Mouse (Mus musculus) heart, embryonic 12.5 days (tissue): ENCODE measurements around the gene Gm5447. TPM values are rescaled to one million over a fixed set of nuclear protein-coding genes. Genes with fewer than 3 reads are reported as not detected.

Experiments used
- ATAC-seq: fragments of 200-750 bp; cut with Nextera tagmentation; 2 replicates; pipeline ENCODE4 v1.8.0; 2017; ENCODE audit warnings: moderate TSS enrichment, moderate library complexity; ENCODE audit not compliant: insufficient number of reproducible peaks, low FRiP score
- H3K27ac ChIP-seq: fragments of 300-500 bp; sonication (generic); 2 replicates; pipeline ENCODE4 v1.5.1; 2016; ENCODE audit warnings: mild to moderate bottlenecking, moderate library complexity; ENCODE audit not compliant: poor library complexity, severe bottlenecking
- H3K27me3 ChIP-seq: fragments of 300-500 bp; sonication (generic); replicated peaks from 2 replicates; pipeline ENCODE4 v1.6.1; 2016; ENCODE audit warnings: mild to moderate bottlenecking, moderate library complexity
- H3K36me3 ChIP-seq: fragments of 300-500 bp; sonication (generic); 2 replicates; pipeline ENCODE4 v1.6.1; 2016; ENCODE audit warnings: mild to moderate bottlenecking, moderate library complexity
- H3K4me1 ChIP-seq: fragments of 300-500 bp; sonication (generic); replicated peaks from 2 replicates; pipeline ENCODE4 v1.6.1; 2016; ENCODE audit warnings: mild to moderate bottlenecking
- H3K4me2 ChIP-seq: fragments of 300-500 bp; sonication (generic); 2 replicates; pipeline ENCODE4 v1.6.1; 2016; ENCODE audit warnings: mild to moderate bottlenecking, moderate library complexity
- H3K4me3 ChIP-seq: fragments of 300-500 bp; sonication (generic); 2 replicates; pipeline ENCODE4 v1.5.1; 2016; ENCODE audit warnings: mild to moderate bottlenecking
- H3K9ac ChIP-seq: fragments of 300-500 bp; sonication (generic); 2 replicates; pipeline ENCODE4 v1.6.1; 2016; ENCODE audit warnings: mild to moderate bottlenecking, moderate library complexity
- H3K9me3 ChIP-seq: fragments of 300-500 bp; sonication (generic); replicated peaks from 2 replicates; pipeline ENCODE4 v1.6.1; 2016; ENCODE audit warnings: mild to moderate bottlenecking, moderate library complexity
- WGBS: fragments of 180-500 bp; shearing (Covaris S2); methylation state at CpG from one replicate; pipeline ENCODE4 v1.1.7; 2016; 5-methylcytosine and 5-hydroxymethylcytosine counted together
- polyA plus RNA-seq: library from polyadenylated mRNA; unstranded; fragments of >200 nt; fragmentation: Nextera tagmentation; extraction: Ambion mirVana; gene quantifications from 2 replicates; pipeline ENCODE4 v1.2.1, GENCODE M21; 2016

Gm5447 gene
- polyA plus RNA-seq, 1 experiment from 2014 or later, result not detected

- no peak overlapping the region for H3K4me2 ChIP-seq
- no peaks in the 10 kb centered on the region for H3K9me3 ChIP-seq
- no peak overlapping the region for H3K27ac ChIP-seq
- H3K9ac ChIP-seq, result no peak overlapping the region
- ATAC-seq, result no peak
- no peak overlapping the region for H3K4me3 ChIP-seq
- no peaks in the 10 kb centered on the region for H3K4me1 ChIP-seq
- no peaks in the 10 kb centered on the region for H3K27me3 ChIP-seq
- WGBS, result 84% methylated on average over 3 of the region's 3 CpGs
- no peaks in the 10 kb centered on the region for H3K36me3 ChIP-seq
Measured at GRCm38 (mm10) chr13:31017545-31017944, 43.5 kb downstream of the Gm5447 start.

GRCm38 (mm10) chr13:31021514-31021913, 47.5 kb downstream of the Gm5447 start:
- Histone ChIP-seq H3K9me3 (no peaks in the 10 kb centered on the region), H3K36me3 (no peaks in the 10 kb centered on the region), H3K4me3 (no peak overlapping the region), H3K9ac (no peak overlapping the region), H3K4me2 (no peak overlapping the region), H3K27me3 (no peaks in the 10 kb centered on the region), H3K27ac (no peak overlapping the region), H3K4me1 (no peaks in the 10 kb centered on the region)
- WGBS, result 58% methylated on average over 4 of the region's 4 CpGs
- ATAC-seq, result no peak

DNA sequence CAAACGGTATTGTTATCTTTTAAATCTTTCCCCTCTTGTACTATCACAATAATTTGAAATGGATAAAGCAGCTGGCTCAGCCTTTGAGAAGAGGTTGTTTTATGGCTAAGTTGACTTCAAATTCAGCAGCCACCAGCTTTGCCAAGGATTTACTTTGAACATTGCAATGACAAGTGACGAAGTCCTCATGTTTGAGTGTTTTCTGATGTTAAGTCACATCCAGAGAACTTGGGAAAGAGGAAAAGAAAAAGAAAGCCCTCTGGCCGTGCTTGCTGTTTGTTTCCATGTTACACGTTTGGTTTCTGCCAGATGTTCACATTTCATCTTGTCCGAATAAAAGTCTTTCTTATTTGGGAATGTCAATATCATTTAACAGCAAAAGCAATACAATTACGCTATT, 47.9 kb downstream of the Gm5447 start:
- WGBS, result 63% methylated on average over 6 of the region's 6 CpGs
- ATAC-seq, result no peak
- no peak overlapping the region for H3K9ac ChIP-seq
- no peaks in the 10 kb centered on the region for H3K4me1 ChIP-seq
- H3K36me3 ChIP-seq, result no peaks in the 10 kb centered on the region
- H3K27me3 ChIP-seq, result no peaks in the 10 kb centered on the region
- no peak overlapping the region for H3K27ac ChIP-seq
- no peak overlapping the region for H3K4me3 ChIP-seq
- no peaks in the 10 kb centered on the region for H3K9me3 ChIP-seq
- no peak overlapping the region for H3K4me2 ChIP-seq

DNA sequence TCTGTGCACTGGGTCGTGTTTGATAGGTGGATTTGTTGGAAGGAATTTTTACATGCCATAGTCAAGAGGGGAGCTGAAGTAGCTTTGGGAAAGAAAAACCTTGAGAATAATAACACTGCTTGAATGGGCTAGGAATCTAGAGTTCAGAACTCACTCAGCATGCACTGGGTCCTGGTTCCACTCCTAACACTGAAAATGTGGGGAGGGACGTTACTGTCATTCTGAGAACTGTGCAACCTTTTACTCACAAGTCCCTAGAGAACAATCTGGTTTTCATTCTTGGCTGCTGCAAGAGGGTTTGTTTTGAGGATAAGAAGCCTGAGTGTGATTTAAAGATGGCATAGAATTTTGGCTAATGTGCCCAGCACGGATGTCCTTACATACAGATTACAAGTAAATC, 49.7 kb downstream of the Gm5447 start:
- Histone ChIP-seq H3K36me3 (no peaks in the 10 kb centered on the region), H3K9me3 (no peaks in the 10 kb centered on the region), H3K4me3 (no peak overlapping the region), H3K27ac (no peak overlapping the region), H3K4me1 (no peaks in the 10 kb centered on the region), H3K9ac (no peak overlapping the region), H3K4me2 (no peak overlapping the region), H3K27me3 (no peaks in the 10 kb centered on the region)
- 61% methylated on average over 3 of the region's 3 CpGs for WGBS
- no peak for ATAC-seq

Other genes starting within 250 kb of the Gm5447 start
- gene Irf4, start 225.0 kb upstream of the Gm5447 start, polyA plus RNA-seq, result 0.09 TPM in 1 of 2 replicates, not detected in the other
- gene Hus1b, start 26.4 kb upstream of the Gm5447 start, polyA plus RNA-seq, result not detected in 2 replicates
- 26.8 and 28.2 TPM in 2 replicates for gene Exoc2, start 111 bp upstream of the Gm5447 start, polyA plus RNA-seq